Mouse (Mus musculus) olfactory bulb, adult 2 months (tissue): ENCODE data around the gene Sbf2.

Source experiments
- CTCF ChIP-seq: fragments of 200-500 bp; IDR thresholded peaks from 2 replicates; pipeline ENCODE4 v1.5.1; 2012; ENCODE audit warnings: low read depth, mild to moderate bottlenecking, low read length, moderate library complexity; ENCODE audit not compliant: insufficient read depth
- POLR2A ChIP-seq: fragments of 200-500 bp; IDR thresholded peaks from 2 replicates; pipeline ENCODE4 v1.6.1; 2012; ENCODE audit warnings: mild to moderate bottlenecking, low read depth, low read length, moderate library complexity; ENCODE audit not compliant: insufficient read depth

DNA sequence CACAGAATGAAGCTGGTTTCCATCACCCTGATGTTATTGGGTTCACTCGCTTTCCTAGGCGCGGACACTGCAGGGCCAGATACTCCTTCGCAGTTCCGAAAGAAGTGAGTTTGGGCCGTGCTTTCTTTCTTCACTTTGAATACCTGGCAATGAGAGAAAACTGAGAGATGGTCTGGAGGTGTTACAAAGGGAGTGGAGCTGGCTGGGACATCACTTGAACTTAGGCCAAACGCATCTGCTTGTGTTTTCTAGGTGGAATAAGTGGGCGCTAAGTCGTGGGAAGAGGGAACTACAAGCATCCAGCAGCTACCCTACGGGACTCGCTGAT is 13.5 kb upstream of the Sbf2 start:
- no peak for TF ChIP-seq CTCF
- no peak for TF ChIP-seq POLR2A
